Mouse (Mus musculus): ENCODE results near the gene Dmgdh. TPM values are rescaled to one million over a fixed set of nuclear protein-coding genes. Genes with fewer than 3 reads are reported as not detected.

The Dmgdh gene
- total RNA-seq, 1 experiment from 2014 or later: 29.6 TPM

GRCm38 (mm10) chr13:93710325-93710724 is 36.1 kb downstream of the Dmgdh start:
- DNase-seq: no peak

GRCm38 (mm10) chr13:93711226-93711625 is 37.0 kb downstream of the Dmgdh start:
- DNase-seq: no peak

GRCm38 (mm10) chr13:93712362-93712761 is 38.1 kb downstream of the Dmgdh start:
- DNase-seq: no peak

GRCm38 (mm10) chr13:93713826-93714225 is 39.6 kb downstream of the Dmgdh start:
- no peak for DNase-seq

- no peak for DNase-seq
Measured at GRCm38 (mm10) chr13:93717113-93717512, 42.9 kb downstream of the Dmgdh start.

- DNase-seq: peak; percentile 83
Measured at GRCm38 (mm10) chr13:93718948-93719347, 44.7 kb downstream of the Dmgdh start.

GRCm38 (mm10) chr13:93721916-93722315 is 47.7 kb downstream of the Dmgdh start:
- no peak for DNase-seq

- DNase-seq: no peak
Measured at GRCm38 (mm10) chr13:93723455-93723854, 49.2 kb downstream of the Dmgdh start.

- peak; percentile 31 for DNase-seq
Measured at GRCm38 (mm10) chr13:93724206-93724605, 50.0 kb downstream of the Dmgdh start.

- no peak for DNase-seq
Measured at GRCm38 (mm10) chr13:93735131-93735636, 61.0 kb downstream of the Dmgdh start.

GRCm38 (mm10) chr13:93744118-93744517 is 69.9 kb downstream of the Dmgdh start:
- no peak for DNase-seq

GRCm38 (mm10) chr13:93752597-93753400 is 78.6 kb downstream of the Dmgdh start:
- no peak for DNase-seq

- no peak for DNase-seq
Measured at GRCm38 (mm10) chr13:93755084-93755483, 80.9 kb downstream of the Dmgdh start.

GRCm38 (mm10) chr13:93756674-93757073 is 82.4 kb downstream of the Dmgdh start:
- DNase-seq: no peak

- no peak for DNase-seq
Measured at GRCm38 (mm10) chr13:93757514-93757913, 83.3 kb downstream of the Dmgdh start.

GRCm38 (mm10) chr13:93758149-93758898 is 84.1 kb downstream of the Dmgdh start:
- no peak for DNase-seq

- no peak for DNase-seq
Measured at GRCm38 (mm10) chr13:93761831-93762230, 87.6 kb downstream of the Dmgdh start.

- no peak for DNase-seq
Measured at GRCm38 (mm10) chr13:93762879-93763278, 88.6 kb downstream of the Dmgdh start.

- DNase-seq: no peak
Measured at GRCm38 (mm10) chr13:93764321-93764973, 90.2 kb downstream of the Dmgdh start.

- DNase-seq: no peak
Measured at GRCm38 (mm10) chr13:93771031-93771587, 96.9 kb downstream of the Dmgdh start.

GRCm38 (mm10) chr13:93771588-93772278 is 97.5 kb downstream of the Dmgdh start, which contains the start of gene Arsb:
TSS of gene Arsb (plus strand) at chr13:93771630.
- DNase-seq: peak; percentile 94

- DNase-seq: no peak
Measured at GRCm38 (mm10) chr13:93772279-93772636, 98.0 kb downstream of the Dmgdh start.
